Mouse (Mus musculus) stomach, embryonic 15.5 days (tissue): Measurements from ENCODE around the gene Auts2. TPM values are rescaled to one million over a fixed set of nuclear protein-coding genes. Genes with fewer than 3 reads are reported as not detected.

Source experiments
- ATAC-seq: fragments of 200-750 bp; cut with Nextera tagmentation; 2 replicates; pipeline ENCODE4 v1.8.0; 2017; ENCODE audit warnings: low read depth, moderate number of reproducible peaks, moderate TSS enrichment; ENCODE audit not compliant: insufficient read depth, low FRiP score
- H3K27ac ChIP-seq: fragments of 300-500 bp; sonication (generic); 2 replicates; pipeline ENCODE4 v1.5.1; 2015; ENCODE audit warnings: mild to moderate bottlenecking, inconsistent platforms
- H3K27me3 ChIP-seq: fragments of 300-500 bp; sonication (generic); replicated peaks from 2 replicates; pipeline ENCODE4 v1.6.1; 2015; ENCODE audit warnings: inconsistent platforms
- H3K36me3 ChIP-seq: fragments of 300-500 bp; sonication (generic); 2 replicates; pipeline ENCODE4 v1.6.1; 2015; ENCODE audit warnings: inconsistent platforms
- H3K4me1 ChIP-seq: fragments of 300-500 bp; sonication (generic); 2 replicates; pipeline ENCODE4 v1.6.1; 2015; ENCODE audit warnings: inconsistent platforms
- H3K4me2 ChIP-seq: fragments of 300-500 bp; sonication (generic); 2 replicates; pipeline ENCODE4 v1.6.1; 2015; ENCODE audit warnings: mild to moderate bottlenecking, inconsistent platforms
- H3K4me3 ChIP-seq: fragments of 300-500 bp; sonication (generic); replicated peaks from 2 replicates; pipeline ENCODE4 v1.5.1; 2015; ENCODE audit warnings: inconsistent platforms
- H3K9ac ChIP-seq: fragments of 300-500 bp; sonication (generic); 2 replicates; pipeline ENCODE4 v1.6.1; 2015; ENCODE audit warnings: inconsistent platforms
- H3K9me3 ChIP-seq: fragments of 300-500 bp; sonication (generic); 2 replicates; pipeline ENCODE4 v1.6.1; 2016; ENCODE audit warnings: inconsistent platforms
- WGBS: fragments of 180-500 bp; shearing (Covaris S2); methylation state at CpG from one replicate; pipeline ENCODE4 v1.1.7; 2015; 5-methylcytosine and 5-hydroxymethylcytosine counted together
- polyA plus RNA-seq: library from polyadenylated mRNA; unstranded; fragments of >200 nt; fragmentation: Nextera tagmentation; extraction: Ambion mirVana; gene quantifications from 2 replicates; pipeline ENCODE4 v1.2.1, GENCODE M21; 2015

Gene Auts2
- polyA plus RNA-seq, 1 experiment from 2014 or later, result 25.5 TPM

DNA sequence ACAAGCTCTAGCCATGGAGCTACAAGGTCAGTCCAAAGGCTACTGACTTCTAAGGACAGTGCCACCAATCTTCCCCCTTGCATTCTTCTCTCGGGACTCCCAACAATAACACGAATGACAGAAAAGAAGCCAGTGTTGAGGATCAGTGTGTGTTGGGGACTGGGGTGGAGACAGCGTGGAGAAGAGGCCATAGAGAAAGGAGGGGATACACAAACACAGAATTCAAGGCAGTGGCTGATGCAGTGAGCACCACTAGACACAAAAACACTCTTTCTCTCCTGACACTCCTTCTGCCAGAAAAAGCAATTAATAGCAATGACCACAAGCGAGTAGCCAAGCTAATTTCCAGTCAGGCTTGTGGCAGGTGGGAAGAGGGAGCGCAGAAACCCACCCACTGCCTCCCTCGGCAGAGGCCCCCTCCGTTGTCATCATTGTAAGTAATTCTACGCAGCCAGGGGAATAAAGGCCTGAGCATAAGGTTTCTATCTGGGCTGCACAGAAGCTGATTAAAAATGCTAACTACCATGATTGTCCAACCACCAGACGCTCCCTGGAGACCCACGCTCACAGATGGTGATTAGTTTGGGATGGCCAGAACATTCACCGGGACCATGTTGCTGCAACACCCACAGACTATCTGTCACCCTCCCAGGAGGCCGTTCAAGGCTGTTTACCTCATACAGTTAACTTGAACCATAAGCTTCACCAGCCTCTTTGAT is 862.9 kb downstream of the Auts2 start:
- Histone ChIP-seq H3K27me3 (no peaks in the 10 kb centered on the region), H3K9ac (no peak overlapping the region), H3K36me3 (no peaks in the 10 kb centered on the region), H3K9me3 (no peaks in the 10 kb centered on the region), H3K4me3 (no peak overlapping the region), H3K27ac (no peak overlapping the region), H3K4me1 (no peaks in the 10 kb centered on the region), H3K4me2 (no peak overlapping the region)
- 74% methylated on average over 12 of the region's 12 CpGs for WGBS
- ATAC-seq, result no peak

DNA sequence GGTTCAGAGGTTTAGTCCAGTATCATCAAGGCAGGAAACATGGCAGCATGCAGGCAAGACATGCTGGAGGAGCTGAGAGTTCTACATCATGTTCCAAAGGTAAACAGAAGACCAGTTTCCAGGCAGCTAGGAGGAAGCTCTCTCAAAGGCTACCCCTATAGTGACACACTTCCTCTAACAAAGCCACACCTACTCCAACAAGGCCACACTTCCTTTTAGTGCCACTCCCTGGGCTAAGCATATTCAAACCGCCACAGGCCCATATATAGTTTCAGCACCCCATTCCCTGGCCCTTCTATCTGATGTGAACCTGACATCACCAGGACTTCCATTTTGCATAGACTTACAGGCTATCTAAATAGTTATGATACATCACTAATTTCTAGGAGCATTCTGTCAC is 863.6 kb downstream of the Auts2 start:
- H3K27ac ChIP-seq, result no peak overlapping the region
- H3K4me2 ChIP-seq, result no peak overlapping the region
- ATAC-seq, result no peak
- H3K36me3 ChIP-seq, result no peaks in the 10 kb centered on the region
- H3K9ac ChIP-seq, result no peak overlapping the region
- WGBS, result 81% methylated on average over 1 of the region's 1 CpGs
- no peaks in the 10 kb centered on the region for H3K9me3 ChIP-seq
- H3K27me3 ChIP-seq, result no peaks in the 10 kb centered on the region
- H3K4me3 ChIP-seq, result no peak overlapping the region
- no peaks in the 10 kb centered on the region for H3K4me1 ChIP-seq

DNA sequence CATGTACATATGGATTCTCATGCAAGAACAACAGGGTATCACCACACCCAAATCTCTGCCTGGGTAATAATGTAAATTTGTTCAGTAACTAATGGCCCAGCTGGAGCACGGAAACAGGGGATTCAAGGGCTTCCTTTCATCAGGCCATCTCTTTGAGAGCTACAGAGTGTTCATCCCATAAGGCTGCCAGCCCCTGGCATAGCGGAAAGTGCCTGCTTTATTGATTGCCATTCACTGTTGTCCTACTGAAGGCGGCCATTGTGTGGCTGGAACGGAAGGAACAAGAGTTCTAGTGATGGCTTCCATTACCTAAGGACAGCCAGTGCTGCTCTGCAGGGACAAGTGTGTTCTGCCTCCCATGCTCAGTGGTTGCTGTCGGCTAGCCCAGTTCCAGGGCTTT is 865.6 kb downstream of the Auts2 start:
- no peak overlapping the region for H3K9ac ChIP-seq

DNA sequence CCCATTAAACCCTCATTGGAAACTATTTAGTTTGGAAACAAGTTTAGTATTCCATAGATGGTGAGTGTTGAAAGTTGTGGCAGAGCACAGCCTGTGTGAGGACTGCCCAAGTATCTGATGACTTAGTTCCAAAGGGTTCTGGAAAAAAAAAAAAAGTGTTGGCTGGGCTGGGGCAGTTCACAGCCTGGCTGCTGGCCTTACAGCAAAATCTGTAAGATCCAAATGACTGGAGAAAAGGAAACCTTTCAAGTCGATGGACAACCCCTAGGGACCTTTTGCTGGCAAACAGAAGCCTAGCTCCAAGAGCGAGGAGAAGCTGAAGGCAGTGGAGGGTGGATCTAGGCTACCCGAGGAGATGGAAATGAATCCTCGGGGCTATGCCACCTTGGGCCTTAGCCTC is 869.4 kb downstream of the Auts2 start:
- WGBS, result 84% methylated on average over 4 of the region's 4 CpGs

More for the DNA sequence above, 865.6 kb downstream of the Auts2 start:
- no peak overlapping the region for H3K27ac ChIP-seq
- ATAC-seq, result no peak
- H3K9me3 ChIP-seq, result no peaks in the 10 kb centered on the region
- no peak overlapping the region for H3K4me3 ChIP-seq
- WGBS, result 78% methylated on average over 5 of the region's 5 CpGs
- no peak overlapping the region for H3K4me2 ChIP-seq
- no peaks in the 10 kb centered on the region for H3K36me3 ChIP-seq
- H3K4me1 ChIP-seq, result no peaks in the 10 kb centered on the region
- H3K27me3 ChIP-seq, result no peaks in the 10 kb centered on the region

DNA sequence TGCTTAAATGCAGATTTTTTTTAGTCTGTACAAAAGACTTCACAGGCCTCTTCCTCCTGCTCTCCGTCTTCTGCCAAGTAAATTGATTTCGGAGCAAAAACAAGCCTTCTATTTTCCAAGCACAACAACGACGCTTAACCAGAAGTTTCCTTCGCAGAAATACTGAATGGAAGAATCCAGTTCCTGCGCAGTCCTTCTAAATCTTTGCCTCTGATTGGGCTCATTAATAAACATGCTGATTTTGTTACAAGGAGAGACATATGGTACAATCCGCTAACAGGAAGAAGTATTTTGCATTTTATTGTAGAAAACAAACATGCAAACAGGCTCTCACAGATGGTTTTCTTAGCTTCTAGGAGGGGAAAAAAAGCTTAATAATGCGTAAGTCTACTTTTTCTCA is 878.1 kb downstream of the Auts2 start:
- Histone ChIP-seq H3K4me2 (no peak overlapping the region), H3K4me1 (no peaks in the 10 kb centered on the region), H3K9ac (no peak overlapping the region), H3K4me3 (no peak overlapping the region), H3K36me3 (no peaks in the 10 kb centered on the region), H3K27me3 (no peaks in the 10 kb centered on the region), H3K9me3 (no peaks in the 10 kb centered on the region), H3K27ac (no peak overlapping the region)
- no peak for ATAC-seq
- WGBS, result 83% methylated on average over 8 of the region's 8 CpGs

More for the DNA sequence above, 869.4 kb downstream of the Auts2 start:
- H3K9me3 ChIP-seq, result no peaks in the 10 kb centered on the region
- H3K27ac ChIP-seq, result no peak overlapping the region
- H3K4me2 ChIP-seq, result no peak overlapping the region
- H3K27me3 ChIP-seq, result no peaks in the 10 kb centered on the region
- H3K36me3 ChIP-seq, result no peaks in the 10 kb centered on the region
- no peak overlapping the region for H3K4me3 ChIP-seq
- ATAC-seq, result no peak
- no peak overlapping the region for H3K9ac ChIP-seq
- no peaks in the 10 kb centered on the region for H3K4me1 ChIP-seq

DNA sequence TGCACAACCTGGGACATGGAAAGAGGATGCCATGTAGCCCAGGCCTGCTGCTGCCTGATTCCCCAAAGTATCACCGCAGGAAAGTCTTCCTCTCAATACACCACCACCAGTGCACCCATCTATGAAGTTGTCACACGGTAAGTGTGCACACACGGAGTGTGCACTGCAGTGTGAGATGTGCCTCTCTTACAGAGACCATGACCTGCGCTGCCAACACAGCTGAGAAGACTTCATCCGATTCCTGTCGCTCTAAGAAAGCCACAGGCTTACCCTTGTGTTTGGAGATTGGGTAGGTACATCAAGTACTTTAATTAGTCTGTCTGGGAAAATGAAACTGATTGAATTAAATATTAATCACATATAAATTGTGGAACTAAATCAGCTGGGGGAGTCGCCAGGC is 878.5 kb downstream of the Auts2 start:
- no peak for ATAC-seq
- H3K27me3 ChIP-seq, result no peaks in the 10 kb centered on the region
- H3K4me2 ChIP-seq, result no peak overlapping the region
- 90% methylated on average over 7 of the region's 7 CpGs for WGBS
- no peak overlapping the region for H3K9ac ChIP-seq
- H3K9me3 ChIP-seq, result no peaks in the 10 kb centered on the region
- H3K36me3 ChIP-seq, result no peaks in the 10 kb centered on the region
- no peak overlapping the region for H3K4me3 ChIP-seq
- no peaks in the 10 kb centered on the region for H3K4me1 ChIP-seq
- no peak overlapping the region for H3K27ac ChIP-seq

DNA sequence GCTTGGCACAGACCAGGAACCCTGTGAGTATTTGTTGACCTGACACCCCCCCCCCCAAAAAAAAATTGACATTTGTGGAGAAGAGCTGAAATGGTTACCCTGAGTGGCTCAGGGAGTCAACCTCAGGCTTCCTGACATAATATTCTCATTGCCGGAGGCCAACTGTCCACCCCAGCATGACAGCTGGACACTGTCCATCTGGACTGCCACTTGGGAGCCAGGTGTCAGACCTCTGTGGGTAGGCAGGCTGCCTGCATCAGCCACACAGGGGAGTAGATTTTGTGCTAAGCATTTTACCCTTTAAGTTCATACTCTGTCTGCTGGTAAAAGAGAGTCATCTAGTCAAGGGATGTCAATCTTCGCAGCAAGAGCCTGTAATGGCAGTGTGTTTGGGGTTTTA is 880.5 kb downstream of the Auts2 start:
- no peaks in the 10 kb centered on the region for H3K27me3 ChIP-seq
- 71% methylated on average over 2 of the region's 2 CpGs for WGBS
- H3K4me2 ChIP-seq, result no peak overlapping the region
- no peak for ATAC-seq
- no peaks in the 10 kb centered on the region for H3K4me1 ChIP-seq
- H3K36me3 ChIP-seq, result no peaks in the 10 kb centered on the region
- H3K27ac ChIP-seq, result no peak overlapping the region
- H3K9me3 ChIP-seq, result no peaks in the 10 kb centered on the region
- H3K4me3 ChIP-seq, result no peak overlapping the region
- H3K9ac ChIP-seq, result no peak overlapping the region

DNA sequence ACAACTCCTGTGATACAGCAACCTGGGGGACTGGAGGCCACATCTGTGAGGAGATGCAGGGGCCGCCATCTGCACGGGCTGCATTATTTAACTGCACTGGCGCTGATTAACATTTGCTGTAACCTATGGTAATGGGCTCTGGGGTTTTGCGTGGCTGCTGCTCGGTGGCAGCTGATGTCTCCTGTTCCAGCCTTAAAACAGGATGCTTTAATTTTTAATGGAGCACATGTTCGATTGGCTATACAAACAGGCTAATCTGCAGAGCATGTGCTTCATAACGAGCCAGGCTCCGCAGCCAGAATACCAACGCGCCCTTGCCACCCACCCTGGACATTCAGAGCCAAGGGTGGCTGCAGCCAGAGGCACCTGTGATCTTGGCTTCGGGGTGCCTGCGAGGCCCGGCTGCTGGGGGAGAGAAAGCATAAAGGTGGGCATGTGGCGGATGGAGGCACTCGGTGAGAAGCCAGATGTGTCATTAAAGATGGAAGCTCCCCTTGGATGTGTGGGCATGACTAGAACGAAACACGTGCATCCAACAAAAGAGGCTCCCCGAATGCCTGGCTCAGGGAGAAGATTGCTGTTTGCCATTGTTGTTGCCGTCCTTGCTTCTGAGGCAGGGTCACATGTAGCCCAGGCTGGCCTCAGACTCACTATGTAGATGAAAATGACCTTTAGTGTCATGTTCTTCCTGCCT is 884.2 kb downstream of the Auts2 start:
- H3K4me2 ChIP-seq, result no peak overlapping the region
- WGBS, result 92% methylated on average over 19 of the region's 19 CpGs
- no peaks in the 10 kb centered on the region for H3K27me3 ChIP-seq

DNA sequence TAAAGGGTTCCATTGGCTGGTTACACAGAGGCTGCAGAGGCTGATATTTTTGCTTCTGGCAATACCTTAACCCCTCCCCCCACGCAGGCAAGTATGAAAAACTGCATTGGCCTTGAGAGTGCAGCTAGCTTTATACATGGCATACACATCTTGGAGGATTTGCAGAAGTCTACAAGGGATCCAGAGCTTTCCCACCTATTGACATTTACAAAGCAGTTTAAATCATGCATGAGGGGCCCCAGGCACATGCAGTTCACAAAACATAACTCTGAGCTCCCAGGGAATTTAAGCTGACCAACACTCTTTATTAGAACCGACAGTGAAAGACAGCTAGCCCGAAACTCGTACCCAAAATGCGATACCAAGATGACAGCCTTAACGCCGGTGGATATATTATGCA is 888.9 kb downstream of the Auts2 start:
- Histone ChIP-seq H3K4me3 (no peak overlapping the region), H3K27me3 (no peaks in the 10 kb centered on the region), H3K9me3 (no peaks in the 10 kb centered on the region), H3K9ac (no peak overlapping the region), H3K36me3 (no peaks in the 10 kb centered on the region), H3K27ac (no peak overlapping the region), H3K4me2 (no peak overlapping the region), H3K4me1 (no peaks in the 10 kb centered on the region)
- no peak for ATAC-seq
- 67% methylated on average over 7 of the region's 7 CpGs for WGBS

More for the DNA sequence above, 884.2 kb downstream of the Auts2 start:
- Histone ChIP-seq H3K4me3 (no peak overlapping the region), H3K4me1 (no peaks in the 10 kb centered on the region), H3K9ac (no peak overlapping the region), H3K9me3 (no peaks in the 10 kb centered on the region), H3K27ac (no peak overlapping the region), H3K36me3 (no peaks in the 10 kb centered on the region)
- no peak for ATAC-seq

DNA sequence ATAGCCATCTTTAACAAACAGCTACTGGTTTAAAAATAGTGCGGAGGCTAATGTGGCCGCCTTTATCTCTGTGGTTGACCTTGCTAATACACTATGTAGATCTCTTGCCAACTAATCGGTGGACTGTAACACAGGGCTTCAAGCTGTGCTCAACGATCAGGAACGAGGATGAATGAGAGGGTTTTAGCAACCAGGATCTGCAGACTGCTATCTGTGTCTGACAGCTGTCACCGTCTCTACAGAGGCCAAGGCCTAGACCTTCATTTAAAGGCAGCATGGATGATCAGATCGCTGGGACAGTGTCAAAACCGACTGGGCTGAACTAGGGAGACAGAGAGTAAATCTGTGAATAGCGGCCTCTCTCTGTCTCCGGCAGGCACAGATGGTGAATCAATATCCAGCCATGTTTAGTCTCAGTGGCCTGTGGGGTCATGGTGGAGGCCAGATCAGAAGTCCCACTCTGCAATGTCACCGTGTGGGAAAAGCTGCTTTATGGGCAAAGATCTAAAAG is 892.7 kb downstream of the Auts2 start:
- Histone ChIP-seq H3K36me3 (no peaks in the 10 kb centered on the region), H3K4me1 (no peaks in the 10 kb centered on the region), H3K9ac (no peak overlapping the region), H3K9me3 (no peaks in the 10 kb centered on the region), H3K4me3 (no peak overlapping the region), H3K4me2 (no peak overlapping the region), H3K27me3 (no peaks in the 10 kb centered on the region), H3K27ac (no peak overlapping the region)
- WGBS, result 59% methylated on average over 11 of the region's 11 CpGs
- ATAC-seq, result no peak

DNA sequence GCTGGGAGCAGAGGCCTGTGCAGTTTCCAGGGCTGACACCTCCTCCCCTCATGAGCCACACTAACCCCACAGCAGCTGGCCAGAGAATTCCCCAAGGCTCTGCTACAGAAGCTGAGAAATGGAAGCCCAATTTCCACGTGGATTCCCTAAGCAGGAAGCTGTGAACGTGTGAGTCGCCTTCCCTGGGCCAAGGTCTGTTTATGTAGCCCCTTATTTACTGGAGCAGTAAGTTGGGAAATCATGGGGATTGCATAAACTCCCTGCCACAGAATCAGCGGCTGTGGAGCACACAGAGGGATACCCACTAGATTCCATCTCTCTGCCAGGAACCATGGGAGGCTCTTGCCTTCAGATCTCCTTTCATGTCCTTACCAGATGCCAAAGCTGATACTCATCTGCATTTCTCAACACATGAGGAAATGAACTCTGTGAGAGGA is 895.4 kb downstream of the Auts2 start:
- no peak overlapping the region for H3K9ac ChIP-seq
- 33% methylated on average over 4 of the region's 4 CpGs for WGBS
- H3K27ac ChIP-seq, result no peak overlapping the region
- H3K36me3 ChIP-seq, result no peaks in the 10 kb centered on the region
- no peaks in the 10 kb centered on the region for H3K27me3 ChIP-seq
- no peak overlapping the region for H3K4me3 ChIP-seq
- H3K9me3 ChIP-seq, result no peaks in the 10 kb centered on the region
- no peaks in the 10 kb centered on the region for H3K4me1 ChIP-seq
- no peak overlapping the region for H3K4me2 ChIP-seq
- no peak; the same call in 1 of the 2 replicates for ATAC-seq

DNA sequence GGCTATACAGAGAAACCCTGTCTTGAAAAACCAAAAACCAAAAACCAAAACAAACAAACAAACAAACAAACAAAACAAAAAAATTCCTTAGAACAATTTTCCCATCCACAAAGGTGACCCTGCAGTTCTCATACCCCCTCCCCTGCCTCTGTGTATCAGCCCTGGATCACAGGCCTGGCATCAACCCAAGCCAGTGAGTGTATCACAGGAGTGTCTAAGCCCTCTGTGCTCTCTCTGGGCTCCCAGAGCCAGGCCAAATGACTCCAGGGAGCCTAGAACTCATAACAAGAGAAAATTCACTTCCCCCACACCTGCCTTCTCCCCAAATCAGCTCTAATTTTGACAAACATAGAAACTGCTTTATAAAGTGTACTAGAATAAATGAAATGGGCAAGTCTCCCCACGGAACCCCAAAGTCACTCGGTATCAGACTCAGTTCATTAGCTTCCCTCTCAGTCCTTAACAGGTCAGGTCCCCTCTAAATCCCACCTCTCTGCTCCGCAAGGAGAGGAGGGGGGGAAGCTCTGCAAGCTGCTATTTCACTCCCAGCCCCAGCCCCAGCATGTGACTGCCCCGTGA is 896.0 kb downstream of the Auts2 start:
- Histone ChIP-seq H3K27ac (no peak overlapping the region), H3K9me3 (no peaks in the 10 kb centered on the region), H3K4me3 (no peak overlapping the region), H3K4me1 (no peaks in the 10 kb centered on the region), H3K27me3 (no peaks in the 10 kb centered on the region), H3K4me2 (no peak overlapping the region), H3K9ac (no peak overlapping the region), H3K36me3 (no peaks in the 10 kb centered on the region)
- WGBS, result 55% methylated on average over 4 of the region's 4 CpGs
- 0 out of 2 replicates have a peak, but pooled peaks have one; percentile 33 for ATAC-seq
